Mouse (Mus musculus) frontal cortex, postnatal 25 days (tissue): ENCODE data around the gene Dnah3.

Experiments
- DNase-seq, 2 experiments: peaks; one replicate each; pipeline ENCODE4 v3.0.0; 2022; ENCODE audit warnings: low spot score in 2 of 2

Dnah3 gene

DNA sequence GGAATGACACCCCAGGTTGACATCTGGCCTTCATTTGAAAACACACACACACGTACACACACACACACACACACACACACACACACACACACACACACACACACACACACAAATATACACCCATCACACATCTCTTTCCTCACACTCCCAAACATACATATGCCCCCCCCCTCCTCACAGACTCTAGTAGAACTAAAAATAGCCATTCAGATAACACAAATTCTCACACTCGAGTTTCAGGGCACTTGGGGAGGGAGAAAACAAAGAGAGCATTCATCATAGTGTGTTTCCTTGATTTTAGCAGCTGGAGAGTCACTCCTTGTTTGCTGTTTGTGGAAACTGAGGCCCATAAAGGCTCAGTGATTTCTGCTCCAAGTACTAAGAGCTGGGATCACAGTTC, 41.1 kb downstream of the Dnah3 start:
- DNase-seq: no peak

DNA sequence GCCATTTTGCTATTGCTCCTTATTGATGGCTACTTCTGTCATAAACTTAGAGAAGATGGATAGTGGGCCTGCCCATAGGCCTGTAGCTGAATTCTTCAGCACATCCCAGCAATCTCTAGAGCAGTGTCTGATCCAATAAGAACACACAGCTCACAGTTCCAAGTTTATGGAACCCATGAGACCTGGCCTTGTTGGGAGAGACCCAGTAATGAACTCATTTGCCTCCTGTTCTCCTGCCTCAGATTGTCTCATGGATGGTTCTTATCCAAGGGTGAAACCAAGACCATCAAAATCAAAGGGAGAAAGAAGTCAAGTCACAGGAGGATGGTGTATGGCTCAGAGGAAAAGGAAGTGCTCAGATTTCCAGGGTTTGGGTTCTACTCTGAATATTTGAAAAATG, 44.6 kb downstream of the Dnah3 start:
- no peak for DNase-seq

DNA sequence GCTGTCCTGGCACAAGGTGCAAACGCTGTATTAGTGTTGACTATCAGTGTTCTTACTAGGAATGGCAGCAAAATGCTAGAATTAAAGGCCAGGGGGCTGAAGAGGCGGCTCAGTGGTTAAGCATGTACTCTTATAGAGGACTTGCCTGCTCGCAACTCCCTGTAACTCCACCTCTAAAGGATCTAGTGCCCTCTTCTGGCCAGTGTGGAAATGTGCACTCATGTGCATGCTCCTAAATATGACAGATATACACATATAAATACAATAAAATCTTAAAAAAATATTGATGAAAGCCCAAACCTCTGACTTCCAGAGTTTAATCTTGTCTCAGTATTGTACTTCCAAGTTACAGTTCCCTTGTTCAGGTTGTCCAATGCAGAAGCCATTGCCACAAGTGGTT, 51.1 kb downstream of the Dnah3 start:
- no peak for DNase-seq

DNA sequence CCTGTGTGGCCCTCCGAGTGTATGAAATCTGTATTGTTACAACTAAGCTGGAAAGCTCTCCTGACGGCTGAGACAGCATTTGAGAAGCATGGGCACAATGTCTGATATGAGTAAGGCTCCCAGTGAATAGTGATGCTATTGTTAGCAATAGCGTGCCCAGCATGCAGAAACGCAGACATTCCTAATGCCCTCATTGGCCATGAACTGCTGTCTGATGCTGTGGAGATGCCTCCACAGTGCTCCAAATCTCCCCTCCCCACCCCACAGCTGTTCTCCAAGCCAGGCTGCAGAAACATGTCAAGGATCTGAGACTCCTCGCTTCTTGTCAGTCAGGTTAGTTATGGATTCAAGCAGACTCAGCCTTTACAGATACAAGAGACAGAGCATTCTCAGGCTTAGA, 58.7 kb downstream of the Dnah3 start:
- no peak for DNase-seq

DNA sequence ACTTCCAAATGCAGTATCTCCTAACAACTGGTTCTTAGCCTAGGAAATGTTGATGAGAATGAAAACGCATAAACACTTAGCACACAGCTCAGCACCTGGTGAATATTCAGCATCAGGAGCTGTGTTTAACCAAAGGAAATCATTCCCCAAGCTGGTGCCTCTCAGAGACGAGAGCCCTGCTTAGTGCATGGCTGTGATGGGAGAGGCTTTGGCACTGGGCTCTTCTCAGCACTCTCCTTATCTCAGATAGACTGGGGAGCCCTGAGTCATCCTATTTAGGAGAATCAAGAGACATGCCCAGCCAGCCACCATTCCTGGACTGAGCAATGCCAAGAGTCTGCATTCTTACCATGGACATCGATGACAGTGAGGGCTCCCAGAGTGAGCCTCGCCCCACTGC, 60.1 kb downstream of the Dnah3 start:
- DNase-seq: no peak

DNA sequence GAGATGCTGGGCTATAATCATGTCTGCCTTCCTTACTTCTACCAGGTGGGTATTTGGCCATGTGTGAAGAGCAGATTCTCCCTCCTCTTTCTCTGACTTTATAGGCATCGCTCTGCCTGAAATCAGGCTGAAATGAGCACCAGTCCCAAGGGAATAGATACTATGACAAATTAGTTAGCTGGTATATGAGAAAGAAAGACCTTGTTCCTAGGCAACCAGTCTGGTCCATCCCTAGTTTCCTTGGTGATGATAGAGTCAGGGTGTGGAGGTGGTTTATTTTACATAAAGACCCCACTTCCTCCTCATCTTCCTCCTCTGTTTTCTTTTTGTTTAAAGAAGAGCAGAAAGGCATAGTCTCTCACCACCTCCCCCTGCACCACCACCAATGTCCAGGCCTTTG, 60.5 kb downstream of the Dnah3 start:
- DNase-seq: no peak

DNA sequence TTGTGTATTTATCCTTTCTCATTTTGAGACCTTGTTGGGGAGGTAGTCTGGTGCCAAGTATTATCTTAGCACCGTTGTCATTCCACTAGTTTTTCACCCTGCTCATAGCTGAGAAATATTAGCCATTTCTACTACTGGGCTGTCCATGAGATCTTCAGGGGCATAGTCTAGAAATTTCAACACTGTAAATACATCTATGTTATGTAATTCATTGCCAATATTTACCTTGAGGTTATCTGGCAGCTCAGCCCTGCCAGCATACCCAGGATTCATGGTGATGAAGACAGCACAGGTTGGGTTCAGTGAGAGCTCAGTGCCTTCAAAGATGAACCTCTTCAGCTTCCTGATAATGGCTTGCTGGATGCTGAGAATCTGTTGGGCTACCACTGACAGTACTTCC, 66.4 kb downstream of the Dnah3 start:
- no peak for DNase-seq

DNA sequence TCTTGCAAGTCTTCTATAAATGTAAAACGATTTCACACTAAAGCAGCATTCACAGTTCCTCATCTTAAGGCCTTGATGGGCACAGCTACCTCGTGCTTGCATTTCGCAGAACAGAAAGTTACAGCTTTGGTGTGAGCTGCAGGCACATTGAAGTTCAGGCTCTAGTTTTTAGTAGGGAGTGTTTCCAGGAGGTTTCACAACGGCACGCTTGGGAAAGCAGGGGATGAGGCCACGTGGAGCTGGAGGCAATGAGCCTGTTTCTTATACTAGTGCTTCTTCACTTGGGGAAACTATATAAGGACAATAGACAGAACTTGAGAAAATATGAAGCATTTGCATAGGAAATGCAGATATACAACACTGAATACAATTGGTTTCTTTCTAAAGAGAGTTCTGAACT, 98.0 kb downstream of the Dnah3 start:
- no peak for DNase-seq

DNA sequence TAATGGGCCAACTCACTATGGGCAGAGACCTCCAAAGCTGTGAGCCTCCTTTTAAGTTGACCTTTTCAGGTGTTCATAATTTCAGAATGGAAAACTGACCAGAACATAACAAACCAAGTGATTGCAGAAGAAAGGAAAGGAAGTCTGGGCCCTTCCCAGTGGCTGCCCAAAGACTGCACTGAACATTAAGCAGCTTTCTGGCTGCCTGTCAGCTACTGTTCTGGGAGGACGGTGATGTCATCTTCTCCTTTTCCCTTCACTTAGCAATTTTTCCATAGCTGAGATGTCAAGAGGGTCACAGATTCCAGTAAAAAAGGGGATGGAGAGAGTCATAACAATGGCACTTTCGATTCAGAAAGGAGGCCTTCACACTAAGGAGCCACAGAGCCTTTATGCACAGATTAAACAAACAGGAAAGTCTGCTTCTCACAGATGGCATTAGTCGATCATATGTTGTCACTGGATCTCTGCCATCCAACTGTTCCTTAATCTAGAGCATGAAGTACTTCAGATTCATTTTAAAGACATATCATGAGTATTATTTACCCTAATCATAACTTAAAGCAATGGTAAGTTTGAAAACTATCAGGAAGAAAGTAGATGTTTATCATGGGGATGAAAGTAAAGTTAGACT, 109.7 kb downstream of the Dnah3 start:
- DNase-seq: no peak

DNA sequence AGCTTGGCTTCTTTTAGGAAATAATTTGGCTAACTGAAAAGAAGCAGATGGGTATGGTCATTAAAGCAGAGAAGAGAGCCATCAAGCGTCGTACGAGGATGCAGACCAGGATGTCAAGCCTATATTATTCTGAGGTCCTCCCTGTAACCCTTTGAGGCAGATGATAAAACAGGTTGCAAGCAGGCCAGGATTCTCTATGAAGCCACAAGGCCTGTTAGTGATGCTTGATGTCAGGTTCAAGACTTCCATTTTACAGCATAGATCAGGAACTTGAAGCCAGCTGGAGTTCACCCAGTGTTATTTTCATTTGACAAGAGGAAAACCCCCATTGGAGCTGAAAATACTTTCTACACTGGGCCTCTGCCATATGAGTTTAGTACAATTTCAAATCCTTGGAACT, 114.9 kb downstream of the Dnah3 start:
- no peak for DNase-seq

DNA sequence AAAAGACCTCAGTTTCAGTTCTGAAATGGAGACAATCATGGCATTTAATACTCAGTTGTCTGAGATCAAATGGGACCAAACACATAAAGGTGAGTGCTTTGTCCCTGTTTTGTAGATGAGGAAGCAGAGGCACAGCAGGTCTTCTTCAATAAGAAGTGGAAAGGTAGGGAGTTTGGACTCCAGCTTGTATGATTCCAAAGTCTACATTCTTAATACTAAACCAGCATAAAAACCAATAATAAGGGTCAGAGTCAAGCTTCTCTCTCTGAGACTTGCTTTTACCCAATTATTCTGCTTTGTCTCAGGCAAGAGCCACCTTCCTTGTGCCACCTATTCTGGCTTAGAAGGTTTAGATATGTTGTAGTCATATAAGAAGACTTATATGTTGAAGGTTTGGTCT, 116.5 kb downstream of the Dnah3 start:
- DNase-seq: no peak

DNA sequence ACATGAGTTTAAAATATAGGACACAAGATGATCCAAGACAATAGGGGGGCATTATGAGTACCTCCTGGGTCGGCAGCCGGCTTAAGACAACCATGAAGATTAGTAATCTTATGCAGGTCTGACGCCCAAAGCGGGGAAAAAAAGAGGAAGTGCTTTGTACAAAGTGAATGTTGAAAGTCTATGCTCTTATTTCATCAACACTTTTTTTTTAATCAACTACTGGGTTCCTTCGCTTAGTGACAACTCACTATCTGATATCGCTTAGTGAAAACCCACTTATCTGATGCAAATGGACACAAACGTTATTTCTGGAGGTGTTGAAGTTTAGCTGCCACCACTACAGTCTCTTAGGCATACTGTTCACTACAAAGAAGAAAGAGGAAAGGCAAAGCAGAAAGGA, 117.5 kb downstream of the Dnah3 start:
- no peak for DNase-seq

DNA sequence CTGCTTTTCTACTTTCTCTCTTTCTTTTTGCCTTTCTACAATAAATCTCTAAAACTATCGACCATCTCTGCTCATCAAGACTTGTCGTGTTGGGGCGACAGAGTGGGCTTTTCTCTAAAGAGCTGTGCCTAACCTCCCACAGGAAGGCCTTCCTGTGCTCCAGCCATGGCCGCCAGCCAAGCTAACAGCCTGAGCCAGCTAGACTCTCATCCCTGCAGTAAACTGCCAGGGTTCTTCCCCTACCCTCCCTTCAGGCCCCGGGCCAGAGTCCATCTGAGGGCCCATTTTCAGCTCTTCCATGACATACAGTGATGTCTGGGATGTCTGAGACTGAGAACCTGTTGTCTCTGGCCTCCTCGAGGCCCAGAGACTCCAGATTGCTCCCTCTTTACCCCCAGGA, 118.8 kb downstream of the Dnah3 start:
- DNase-seq: no peak

DNA sequence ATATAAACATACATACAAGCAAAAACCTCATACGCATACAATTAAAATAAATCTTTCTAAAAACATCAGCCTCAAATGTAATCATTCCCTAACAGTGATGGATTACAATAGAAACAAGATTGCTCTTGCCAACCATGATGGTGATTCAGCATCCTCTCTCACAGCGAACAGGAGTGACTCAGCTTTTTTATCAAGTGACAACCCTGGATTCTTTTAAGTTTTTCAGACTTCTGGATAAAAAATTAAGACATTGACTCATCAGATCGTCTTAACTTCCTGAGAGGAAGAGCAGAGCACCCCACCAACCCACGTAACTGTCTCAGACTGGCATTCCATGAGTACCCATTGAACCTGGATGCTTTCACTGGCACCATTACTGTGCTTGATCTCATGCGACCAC, 120.9 kb downstream of the Dnah3 start:
- no peak for DNase-seq

DNA sequence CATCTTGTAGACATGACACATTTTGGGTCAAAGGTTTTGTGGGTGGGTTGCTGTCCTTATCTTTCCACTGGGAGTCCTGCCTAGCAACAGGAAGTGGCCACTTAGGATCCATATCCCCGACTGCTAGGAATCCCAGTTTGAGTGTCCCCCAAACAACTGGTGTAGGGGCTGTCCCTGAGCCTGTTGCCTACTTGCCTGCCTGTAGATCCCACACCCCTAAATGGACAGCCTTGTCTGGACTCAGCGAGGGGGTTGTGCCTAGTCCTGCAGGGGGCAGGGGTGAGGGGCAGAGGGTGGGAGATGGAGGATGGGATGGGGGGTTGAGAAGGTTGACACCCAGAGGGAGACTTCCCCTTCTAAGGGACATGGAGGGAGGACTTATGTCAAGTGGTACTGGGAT, 125.8 kb downstream of the Dnah3 start:
- no peak for DNase-seq

DNA sequence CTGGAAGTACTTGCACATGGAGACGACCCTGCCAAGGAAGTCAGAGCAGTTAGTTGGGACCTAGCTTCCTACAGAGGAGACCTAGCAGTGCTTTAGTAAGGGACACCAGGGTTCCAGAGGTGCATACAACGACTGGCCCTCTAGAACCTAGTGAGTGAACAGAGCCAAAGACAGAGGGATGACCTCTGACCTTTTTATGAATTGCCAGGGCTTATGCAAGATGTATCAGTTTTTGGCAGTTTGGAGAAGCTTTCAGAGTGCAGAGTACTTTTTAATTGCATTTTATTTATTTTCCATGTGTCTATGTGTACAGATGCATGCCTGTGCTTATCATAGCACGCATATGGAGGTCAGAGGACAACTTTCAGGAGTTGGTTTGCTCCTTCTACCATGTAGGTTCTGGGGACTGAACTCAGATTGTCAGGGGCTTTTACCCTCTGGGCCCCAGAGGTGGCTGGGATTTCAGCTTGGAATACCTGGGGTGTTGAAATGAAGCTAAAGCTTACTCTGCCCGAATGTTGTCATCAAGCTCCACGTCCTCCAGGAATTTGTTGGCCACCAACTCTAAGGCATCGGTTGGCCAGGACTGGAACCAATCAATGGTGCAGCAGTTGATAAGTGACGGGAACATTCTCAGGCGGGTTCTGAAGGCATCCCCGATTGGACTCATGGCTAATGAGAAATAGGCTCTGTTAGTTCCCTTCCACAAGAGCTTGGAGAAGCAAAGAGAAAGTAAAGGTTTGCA, 129.3 kb downstream of the Dnah3 start:
- no peak for DNase-seq

DNA sequence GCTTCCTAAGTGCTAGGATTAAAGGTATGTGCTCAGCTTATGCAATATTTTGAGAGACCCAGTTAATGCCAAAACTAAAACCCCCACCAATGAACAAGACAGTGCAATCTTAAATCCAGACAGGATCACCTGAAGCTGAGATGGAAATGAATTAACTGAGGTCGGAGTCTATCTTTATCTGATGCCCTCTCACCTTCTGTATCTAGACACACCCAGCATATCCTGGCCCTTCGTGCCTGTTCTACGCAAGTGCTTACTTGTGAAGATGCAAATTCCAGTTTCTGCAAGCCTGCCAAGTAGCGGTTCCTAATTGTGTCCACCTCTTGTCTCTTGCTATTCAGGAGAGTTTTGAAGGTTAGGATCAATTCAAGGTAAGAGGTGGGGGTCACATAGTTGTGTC, 129.9 kb downstream of the Dnah3 start:
- DNase-seq: no peak

DNA sequence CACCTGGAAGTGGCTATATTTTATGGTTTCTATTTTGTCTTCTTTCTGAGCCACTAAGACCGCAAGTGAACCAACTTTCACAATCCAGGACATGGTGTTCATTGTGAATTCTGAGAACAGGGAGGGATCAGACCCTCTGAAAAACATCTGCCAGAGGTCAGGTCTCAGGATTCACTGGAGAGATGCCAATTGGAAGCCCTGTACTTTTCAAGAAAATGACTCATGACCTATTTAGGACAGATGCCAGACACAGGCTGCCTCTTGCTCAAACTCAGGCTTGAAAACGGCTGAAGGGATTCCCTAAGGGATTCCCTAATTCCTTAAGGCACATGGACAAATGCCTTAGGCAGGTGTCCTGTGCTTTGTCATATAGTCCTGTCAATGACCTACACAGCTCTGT, 134.0 kb downstream of the Dnah3 start:
- no peak for DNase-seq

DNA sequence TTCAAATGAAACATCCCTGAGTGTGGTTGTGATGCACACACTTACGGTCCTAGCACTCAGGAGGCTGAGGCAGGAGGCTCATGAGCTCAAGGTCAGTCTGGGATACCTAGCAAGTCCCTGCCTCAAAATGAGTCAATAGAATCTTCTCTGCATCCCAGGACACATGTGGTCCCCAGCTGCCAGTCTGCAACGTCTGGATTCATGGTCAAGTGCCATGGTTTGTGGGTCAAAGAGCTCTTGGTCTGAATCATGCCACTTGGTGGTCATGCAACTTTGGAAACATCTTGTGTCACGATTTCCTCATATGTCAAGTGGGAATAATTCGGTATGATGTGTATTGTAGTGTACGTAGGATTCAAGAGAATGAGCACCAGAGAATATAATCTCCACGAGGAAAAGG, 134.5 kb downstream of the Dnah3 start:
- no peak for DNase-seq

DNA sequence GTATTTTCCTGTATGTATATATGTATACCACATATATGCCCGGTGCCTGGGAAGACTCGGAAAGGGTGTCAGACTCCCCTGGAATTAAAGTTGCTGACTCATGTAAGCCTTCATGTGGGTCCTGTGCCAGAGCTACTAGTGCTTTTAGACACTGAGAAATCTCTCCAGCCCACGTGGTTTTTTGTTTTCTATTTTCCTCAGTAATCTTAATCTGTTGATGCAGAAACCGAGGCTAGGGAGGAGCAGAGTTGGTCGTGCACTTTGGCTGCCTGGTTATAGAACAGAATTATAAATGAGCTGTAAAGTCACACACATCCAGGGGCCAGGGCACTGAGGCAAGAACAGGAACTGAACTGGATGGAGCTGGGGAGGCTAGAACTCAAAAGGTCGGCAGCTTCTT, 135.1 kb downstream of the Dnah3 start:
- DNase-seq: no peak

DNA sequence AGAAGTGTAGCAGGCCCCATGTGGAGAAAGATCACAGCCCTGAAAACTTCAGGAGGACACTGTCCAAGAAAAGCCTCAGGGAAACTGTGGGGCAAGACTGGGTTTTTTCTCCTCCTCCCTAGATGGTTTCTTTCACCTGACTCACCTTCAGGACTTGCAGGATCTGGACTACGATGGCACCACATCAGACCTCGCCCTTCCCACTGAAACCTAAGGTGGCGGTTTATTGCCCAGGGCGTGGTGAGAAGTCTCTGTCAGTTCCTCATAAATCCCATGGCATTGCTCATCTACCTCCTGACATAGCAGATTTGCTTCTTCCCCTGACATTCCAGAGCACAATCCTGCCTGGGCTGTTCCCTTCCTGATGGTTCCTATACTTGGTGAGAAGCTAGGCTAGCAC, 135.6 kb downstream of the Dnah3 start:
- no peak for DNase-seq

DNA sequence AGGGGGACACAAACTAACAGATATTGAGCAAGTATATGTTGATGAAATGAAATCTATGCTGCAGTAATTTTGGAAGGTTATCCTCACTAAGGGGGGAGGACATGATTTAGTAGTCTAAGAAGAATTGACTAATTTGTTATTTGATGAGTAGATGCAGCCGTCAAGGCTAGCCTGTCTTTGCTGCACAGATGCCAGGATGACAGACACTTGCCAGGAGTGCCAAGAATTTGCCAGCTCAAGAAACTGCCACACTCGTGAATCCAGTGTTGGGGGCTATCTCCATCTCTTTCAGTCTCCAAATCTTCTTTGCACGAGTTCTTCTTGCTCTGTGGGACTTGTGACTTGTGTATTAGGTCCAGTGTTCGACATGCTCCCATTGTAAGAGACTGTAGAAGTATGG, 136.0 kb downstream of the Dnah3 start:
- DNase-seq: no peak

DNA sequence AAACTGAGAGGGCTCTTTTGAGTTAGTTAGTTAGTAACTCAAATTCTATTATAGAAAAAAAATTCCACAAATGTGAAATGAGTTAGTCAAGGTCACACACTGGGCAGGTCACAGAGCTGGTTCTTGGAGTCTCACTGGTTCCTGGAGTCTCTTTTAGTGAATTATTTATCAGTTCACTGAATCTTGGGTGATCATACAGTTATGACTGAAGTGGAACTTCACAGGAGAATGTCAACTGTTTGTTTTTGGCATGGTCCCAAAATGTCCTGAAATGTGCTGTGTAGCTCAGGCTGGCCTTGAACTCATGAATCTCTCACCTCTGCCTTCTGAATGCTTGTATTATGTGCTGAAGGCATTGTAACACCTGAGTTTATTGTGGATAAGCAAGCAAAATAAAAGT, 137.7 kb downstream of the Dnah3 start:
- no peak for DNase-seq

DNA sequence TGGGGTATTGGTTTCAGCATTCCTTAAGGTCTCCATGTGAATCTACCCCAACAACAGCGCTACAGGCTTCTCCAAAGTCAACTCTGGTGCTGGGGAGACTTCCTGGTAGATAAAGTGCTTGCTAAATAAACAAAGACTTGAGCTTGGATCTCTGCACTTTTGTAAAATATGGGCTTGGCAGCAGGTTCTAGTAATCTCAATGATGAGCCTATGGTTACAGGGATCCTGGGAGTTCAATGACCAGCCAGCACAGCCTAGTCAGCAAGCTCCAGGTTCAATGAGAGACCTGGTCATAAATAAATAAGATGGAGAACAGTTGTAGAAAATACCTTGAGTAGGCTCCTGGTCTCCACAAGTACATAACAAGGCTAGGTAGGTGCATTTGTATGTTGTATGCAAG, 141.0 kb downstream of the Dnah3 start:
- DNase-seq: no peak
